Mouse (Mus musculus): ENCODE results near the gene Mvb12b. TPM values are rescaled to one million over a fixed set of nuclear protein-coding genes. Genes with fewer than 3 reads are reported as not detected.

Gene Mvb12b
- polyA plus RNA-seq, 1 experiment from 2014 or later: 56.9 TPM

DNA sequence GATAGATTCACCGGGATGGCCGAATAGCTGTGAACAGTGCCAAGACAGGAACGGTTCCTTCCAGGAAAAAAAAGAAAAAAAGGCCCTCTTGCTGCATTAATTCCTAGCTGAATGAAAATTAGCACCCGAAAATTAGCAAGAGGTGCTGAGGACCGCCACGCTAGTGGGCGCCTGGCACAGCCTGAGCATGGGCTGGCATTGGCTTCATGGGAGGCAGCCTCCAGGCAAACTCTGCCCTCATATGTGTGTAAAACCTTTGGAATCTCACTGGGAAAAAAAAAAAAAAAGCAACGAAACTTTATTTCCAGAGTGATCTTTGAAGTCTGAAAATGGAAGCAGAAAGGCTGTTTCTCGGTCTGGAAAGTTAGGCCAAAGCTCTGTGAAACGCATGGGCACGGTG is 110.7 kb downstream of the Mvb12b start:
- peaks cover 24% of the 10 kb centered on the region for H3K4me1 ChIP-seq (ENCODE audit: control insufficient read depth, insufficient read depth, low read length)
- whole genome bisulfite sequencing: 92% methylated on average over 11 of the region's 11 CpGs

GRCm38 (mm10) chr2:33774884-33775283 is 112.9 kb downstream of the Mvb12b start:
- Histone ChIP-seq H3K9me3 (replicated peaks; ENCODE audit: control insufficient read depth, low read length, poor library complexity, severe bottlenecking) (no peaks in the 10 kb centered on the region), H3K27ac (ENCODE audit: low read length) (no peak overlapping the region), H3K36me3 (ENCODE audit: control insufficient read depth, insufficient read depth, low read length) (peaks cover 4% of the 10 kb centered on the region; the same call in 1 of the 2 replicates), H3K4me3 (ENCODE audit: low read depth, low read length) (no peak overlapping the region), H3K4me2 (ENCODE audit: low read length) (no peak overlapping the region), H3K27me3 (ENCODE audit: control insufficient read depth, insufficient read depth, low read depth, low read length) (no peaks in the 10 kb centered on the region), H3K4me1 (ENCODE audit: control insufficient read depth, insufficient read depth, low read length) (peaks cover 23% of the 10 kb centered on the region), H3K9ac (ENCODE audit: low read depth, low read length) (peak overlapping the region; percentile 11; the same call in 1 of the 2 replicates)
- no peak for ATAC-seq
- whole genome bisulfite sequencing: 93% methylated on average over 2 of the region's 2 CpGs

More for the DNA sequence above, 110.7 kb downstream of the Mvb12b start:
- H3K9me3 ChIP-seq (replicated peaks; ENCODE audit: control insufficient read depth, low read length, poor library complexity, severe bottlenecking): no peaks in the 10 kb centered on the region
- H3K9ac ChIP-seq (ENCODE audit: low read depth, low read length): no peak overlapping the region
- peaks cover 4% of the 10 kb centered on the region; the same call in 1 of the 2 replicates for H3K36me3 ChIP-seq (ENCODE audit: control insufficient read depth, insufficient read depth, low read length)
- H3K4me3 ChIP-seq (ENCODE audit: low read depth, low read length): no peak overlapping the region
- H3K4me2 ChIP-seq (ENCODE audit: low read length): no peak overlapping the region
- ATAC-seq: no peak
- H3K27ac ChIP-seq (ENCODE audit: low read length): no peak overlapping the region
- no peaks in the 10 kb centered on the region for H3K27me3 ChIP-seq (ENCODE audit: control insufficient read depth, insufficient read depth, low read depth, low read length)

GRCm38 (mm10) chr2:33774106-33774505 is 113.6 kb downstream of the Mvb12b start:
- Histone ChIP-seq H3K4me3 (ENCODE audit: low read depth, low read length) (no peak overlapping the region), H3K27me3 (ENCODE audit: control insufficient read depth, insufficient read depth, low read depth, low read length) (no peaks in the 10 kb centered on the region), H3K4me2 (ENCODE audit: low read length) (no peak overlapping the region), H3K9me3 (replicated peaks; ENCODE audit: control insufficient read depth, low read length, poor library complexity, severe bottlenecking) (no peaks in the 10 kb centered on the region), H3K4me1 (ENCODE audit: control insufficient read depth, insufficient read depth, low read length) (peaks cover 23% of the 10 kb centered on the region), H3K9ac (ENCODE audit: low read depth, low read length) (peak overlapping the region; percentile 11; the same call in 1 of the 2 replicates), H3K27ac (ENCODE audit: low read length) (0 out of 2 replicates have a peak overlapping the region, but pooled peaks have one; percentile 5), H3K36me3 (ENCODE audit: control insufficient read depth, insufficient read depth, low read length) (peaks cover 4% of the 10 kb centered on the region; the same call in 1 of the 2 replicates)
- WGBS: 57% methylated on average over 4 of the region's 4 CpGs
- no peak for ATAC-seq

GRCm38 (mm10) chr2:33772439-33772838 is 115.3 kb downstream of the Mvb12b start:
- H3K27ac ChIP-seq (ENCODE audit: low read length): peak overlapping the region; percentile 53
- H3K4me3 ChIP-seq (ENCODE audit: low read depth, low read length): no peak overlapping the region
- no peak for ATAC-seq
- no peak overlapping the region for H3K4me2 ChIP-seq (ENCODE audit: low read length)
- H3K4me1 ChIP-seq (ENCODE audit: control insufficient read depth, insufficient read depth, low read length): peaks cover 23% of the 10 kb centered on the region
- 0 out of 2 replicates have a peak, but pooled peaks cover 2% of the 10 kb centered on the region for H3K36me3 ChIP-seq (ENCODE audit: control insufficient read depth, insufficient read depth, low read length)
- H3K27me3 ChIP-seq (ENCODE audit: control insufficient read depth, insufficient read depth, low read depth, low read length): no peaks in the 10 kb centered on the region
- 33% methylated on average over 9 of the region's 9 CpGs for WGBS
- H3K9ac ChIP-seq (ENCODE audit: low read depth, low read length): no peak overlapping the region
- H3K9me3 ChIP-seq (replicated peaks; ENCODE audit: control insufficient read depth, low read length, poor library complexity, severe bottlenecking): no peaks in the 10 kb centered on the region

DNA sequence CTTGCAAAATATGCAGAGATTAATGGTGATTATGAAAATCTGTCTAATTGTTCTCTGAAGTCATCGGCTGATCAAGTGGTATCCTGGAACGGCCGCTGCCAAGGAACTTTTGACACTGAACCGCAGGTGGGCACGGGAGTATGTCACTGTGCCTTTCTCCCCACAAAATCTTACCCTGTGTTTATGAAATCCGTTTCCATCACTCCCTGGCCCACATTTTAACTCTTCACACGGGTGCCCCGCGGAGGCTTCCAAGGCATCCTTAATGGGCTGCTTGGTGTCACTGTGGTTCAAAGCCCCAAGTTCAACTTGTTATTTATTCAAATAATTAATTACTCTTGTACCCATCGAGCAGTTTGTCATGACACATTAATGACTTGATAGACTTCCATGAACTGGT is 116.4 kb downstream of the Mvb12b start:
- Histone ChIP-seq H3K27ac (ENCODE audit: low read length) (no peak overlapping the region), H3K4me2 (ENCODE audit: low read length) (no peak overlapping the region), H3K4me3 (ENCODE audit: low read depth, low read length) (no peak overlapping the region), H3K36me3 (ENCODE audit: control insufficient read depth, insufficient read depth, low read length) (no peaks in the 10 kb centered on the region), H3K9me3 (replicated peaks; ENCODE audit: control insufficient read depth, low read length, poor library complexity, severe bottlenecking) (no peaks in the 10 kb centered on the region), H3K27me3 (ENCODE audit: control insufficient read depth, insufficient read depth, low read depth, low read length) (no peaks in the 10 kb centered on the region), H3K4me1 (ENCODE audit: control insufficient read depth, insufficient read depth, low read length) (peaks cover 23% of the 10 kb centered on the region), H3K9ac (ENCODE audit: low read depth, low read length) (no peak overlapping the region)
- ATAC-seq: no peak
- 57% methylated on average over 10 of the region's 10 CpGs for WGBS

DNA sequence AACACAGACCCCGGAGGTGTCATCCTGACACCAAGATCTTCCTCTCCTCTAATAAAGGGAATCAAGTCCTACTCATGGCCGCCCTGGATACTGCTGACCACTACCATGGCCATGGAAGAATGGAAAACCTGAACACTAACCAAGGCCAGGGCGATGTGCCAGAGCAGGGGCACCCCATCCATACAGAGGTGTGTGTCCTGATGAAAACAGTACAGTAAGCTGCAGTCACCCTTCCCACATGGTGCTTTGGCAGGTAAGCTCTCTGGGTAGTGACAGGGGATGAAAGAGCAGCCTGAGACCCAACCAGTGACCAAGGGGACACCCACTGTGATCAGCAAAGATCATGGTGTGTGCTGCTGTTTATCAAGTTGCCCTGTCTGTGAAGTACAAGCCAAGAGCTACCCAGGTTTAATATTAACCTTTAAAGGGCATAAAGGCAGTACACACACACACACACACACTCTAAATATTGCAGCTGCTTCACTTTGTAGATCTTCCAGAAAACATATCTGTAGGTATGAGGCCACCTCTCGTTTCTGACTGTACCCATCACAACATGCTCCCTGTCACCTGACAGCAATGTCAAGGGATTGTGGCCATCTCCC is 117.1 kb downstream of the Mvb12b start:
- Histone ChIP-seq H3K4me2 (ENCODE audit: low read length) (no peak overlapping the region), H3K4me3 (ENCODE audit: low read depth, low read length) (no peak overlapping the region), H3K27me3 (ENCODE audit: control insufficient read depth, insufficient read depth, low read depth, low read length) (no peaks in the 10 kb centered on the region), H3K36me3 (ENCODE audit: control insufficient read depth, insufficient read depth, low read length) (no peaks in the 10 kb centered on the region), H3K9ac (ENCODE audit: low read depth, low read length) (no peak overlapping the region), H3K9me3 (replicated peaks; ENCODE audit: control insufficient read depth, low read length, poor library complexity, severe bottlenecking) (no peaks in the 10 kb centered on the region), H3K27ac (ENCODE audit: low read length) (no peak overlapping the region), H3K4me1 (ENCODE audit: control insufficient read depth, insufficient read depth, low read length) (peaks cover 23% of the 10 kb centered on the region)
- 92% methylated on average over 4 of the region's 4 CpGs for WGBS
- no peak for ATAC-seq

DNA sequence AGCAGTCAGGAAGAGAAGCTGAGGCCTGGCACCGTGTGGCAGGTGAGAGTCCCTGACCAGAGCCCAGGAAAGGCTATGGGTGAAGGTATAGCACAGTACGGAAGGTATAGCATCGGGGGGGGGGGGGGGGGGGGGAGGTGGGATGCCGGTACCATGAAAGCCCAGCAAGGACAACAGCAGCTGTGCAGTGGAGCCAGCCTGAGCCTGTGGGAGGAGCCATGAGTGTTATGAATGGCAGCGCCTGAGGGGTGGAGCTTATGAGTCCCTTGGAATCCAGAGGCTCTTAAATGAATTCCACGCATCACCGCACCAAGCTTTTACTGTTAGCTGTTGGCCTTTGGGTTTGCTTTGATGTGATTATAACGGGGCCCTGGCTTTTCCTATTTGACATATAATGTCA is 123.3 kb downstream of the Mvb12b start:
- Histone ChIP-seq H3K27ac (ENCODE audit: low read length) (no peak overlapping the region), H3K4me2 (ENCODE audit: low read length) (no peak overlapping the region), H3K4me1 (ENCODE audit: control insufficient read depth, insufficient read depth, low read length) (peaks cover 13% of the 10 kb centered on the region), H3K4me3 (ENCODE audit: low read depth, low read length) (no peak overlapping the region), H3K9me3 (replicated peaks; ENCODE audit: control insufficient read depth, low read length, poor library complexity, severe bottlenecking) (no peaks in the 10 kb centered on the region), H3K9ac (ENCODE audit: low read depth, low read length) (no peak overlapping the region), H3K36me3 (ENCODE audit: control insufficient read depth, insufficient read depth, low read length) (no peaks in the 10 kb centered on the region), H3K27me3 (ENCODE audit: control insufficient read depth, insufficient read depth, low read depth, low read length) (no peaks in the 10 kb centered on the region)
- ATAC-seq: no peak
- 19% methylated on average over 7 of the region's 8 CpGs for WGBS

- no peak for ATAC-seq
- Histone ChIP-seq H3K27me3 (ENCODE audit: control insufficient read depth, insufficient read depth, low read depth, low read length) (no peaks in the 10 kb centered on the region), H3K4me1 (ENCODE audit: control insufficient read depth, insufficient read depth, low read length) (peaks cover 19% of the 10 kb centered on the region), H3K9me3 (replicated peaks; ENCODE audit: control insufficient read depth, low read length, poor library complexity, severe bottlenecking) (no peaks in the 10 kb centered on the region), H3K36me3 (ENCODE audit: control insufficient read depth, insufficient read depth, low read length) (no peaks in the 10 kb centered on the region; the same call in 1 of the 2 replicates), H3K9ac (ENCODE audit: low read depth, low read length) (no peak overlapping the region), H3K27ac (ENCODE audit: low read length) (no peak overlapping the region), H3K4me2 (ENCODE audit: low read length) (no peak overlapping the region), H3K4me3 (ENCODE audit: low read depth, low read length) (no peak overlapping the region)
- 77% methylated on average over 6 of the region's 6 CpGs for WGBS
Observed at GRCm38 (mm10) chr2:33762210-33762609, 125.5 kb downstream of the Mvb12b start.

DNA sequence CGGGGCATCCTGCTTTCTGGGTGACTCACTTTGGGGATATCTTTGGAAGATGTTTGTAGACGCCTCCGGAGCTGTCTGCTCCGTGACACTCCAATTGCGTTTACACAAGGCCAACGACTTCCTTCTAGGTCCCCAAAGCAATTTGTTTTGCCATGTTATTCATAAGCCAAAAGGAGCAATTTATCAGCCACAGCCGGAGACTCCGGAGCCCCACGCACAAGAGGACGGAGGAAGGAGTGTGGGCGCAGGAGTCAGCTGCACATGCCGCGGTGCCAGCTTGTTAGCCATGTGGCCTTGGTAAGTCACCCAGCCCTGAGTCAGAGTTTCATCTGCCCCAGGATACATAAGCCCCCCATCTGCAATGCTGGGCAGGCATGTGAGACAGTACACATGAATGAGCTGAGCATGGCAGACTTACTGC is 127.2 kb downstream of the Mvb12b start:
- 66% methylated on average over 13 of the region's 13 CpGs for WGBS
- Histone ChIP-seq H3K4me3 (ENCODE audit: low read depth, low read length) (no peak overlapping the region), H3K27ac (ENCODE audit: low read length) (no peak overlapping the region), H3K4me2 (ENCODE audit: low read length) (no peak overlapping the region), H3K36me3 (ENCODE audit: control insufficient read depth, insufficient read depth, low read length) (no peaks in the 10 kb centered on the region; the same call in 1 of the 2 replicates), H3K9me3 (replicated peaks; ENCODE audit: control insufficient read depth, low read length, poor library complexity, severe bottlenecking) (no peaks in the 10 kb centered on the region), H3K9ac (ENCODE audit: low read depth, low read length) (no peak overlapping the region), H3K4me1 (ENCODE audit: control insufficient read depth, insufficient read depth, low read length) (peaks cover 23% of the 10 kb centered on the region), H3K27me3 (ENCODE audit: control insufficient read depth, insufficient read depth, low read depth, low read length) (no peaks in the 10 kb centered on the region)
- no peak for ATAC-seq
